Mouse (Mus musculus): ENCODE results near the gene Iqub.

The Iqub gene

DNA sequence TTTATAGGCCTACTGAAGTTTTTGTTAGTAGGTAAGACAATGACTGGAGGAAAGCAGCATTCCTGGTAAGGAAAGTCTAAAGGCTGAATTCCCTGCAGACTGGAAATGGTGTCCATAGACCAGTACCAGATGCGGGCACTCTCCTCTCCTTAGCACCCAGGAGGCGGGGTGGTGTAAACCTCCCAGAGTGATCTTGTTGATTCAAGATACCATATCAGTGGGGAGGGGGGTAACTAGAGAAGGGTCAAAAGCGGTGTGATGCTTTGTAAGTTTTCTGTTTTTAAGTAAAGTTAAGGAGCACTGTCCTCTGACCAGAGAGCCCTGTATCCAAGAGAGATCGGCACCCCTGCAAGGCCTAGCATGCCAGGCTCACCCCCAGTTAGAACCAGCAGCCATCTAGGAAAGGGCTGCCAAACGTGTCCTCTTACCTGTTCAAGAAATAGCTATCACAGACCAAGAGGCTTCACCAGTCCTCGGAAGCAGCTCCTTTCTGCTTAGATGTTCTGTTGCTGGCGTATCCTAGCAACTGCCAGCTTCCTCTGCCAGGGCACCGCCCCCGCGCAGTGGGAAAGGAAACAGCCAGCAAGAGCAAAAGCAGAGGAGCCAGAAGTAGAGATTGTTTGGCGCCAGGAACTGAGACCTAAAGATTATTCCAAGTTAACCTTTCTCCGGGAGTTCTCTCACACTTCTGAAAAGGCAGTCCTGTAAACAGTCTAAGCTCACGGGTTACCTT is at the start of gene Iqub:
Gene Iqub, minus strand, starts transcription at position 516 of the 733 bp plus-strand sequence.
- peak; percentile 54 for DNase-seq

GRCm38 (mm10) chr6:24564081-24564480 is 49.2 kb upstream of the Iqub start:
- no peak for DNase-seq

- no peak for DNase-seq
These were observed 40.6 kb upstream of the Iqub start for GRCm38 (mm10) chr6:24555488-24555887.

GRCm38 (mm10) chr6:24554427-24555086 is 39.7 kb upstream of the Iqub start:
- DNase-seq, result no peak

- DNase-seq, result no peak
These were observed 37.2 kb upstream of the Iqub start for GRCm38 (mm10) chr6:24552046-24552445.

DNA sequence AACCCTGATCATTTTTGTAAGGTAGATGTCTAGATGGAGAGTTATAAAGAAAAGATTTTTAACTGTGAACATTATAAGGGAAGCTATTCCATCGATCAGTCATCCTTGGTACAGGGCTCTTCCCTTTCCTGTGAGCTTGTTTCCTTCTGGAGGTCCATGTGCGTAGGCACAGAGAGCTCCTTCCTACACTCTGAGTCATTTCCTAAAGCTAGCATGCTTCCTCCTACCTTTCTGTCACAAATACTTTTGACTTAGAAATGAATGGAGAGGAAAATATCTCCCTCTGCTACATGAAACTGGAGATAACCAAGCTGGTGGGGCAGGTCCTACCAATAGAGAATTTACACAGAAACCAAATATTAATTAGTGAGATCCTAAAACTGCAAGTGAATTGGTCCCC is 34.9 kb upstream of the Iqub start:
- DNase-seq, result no peak

DNA sequence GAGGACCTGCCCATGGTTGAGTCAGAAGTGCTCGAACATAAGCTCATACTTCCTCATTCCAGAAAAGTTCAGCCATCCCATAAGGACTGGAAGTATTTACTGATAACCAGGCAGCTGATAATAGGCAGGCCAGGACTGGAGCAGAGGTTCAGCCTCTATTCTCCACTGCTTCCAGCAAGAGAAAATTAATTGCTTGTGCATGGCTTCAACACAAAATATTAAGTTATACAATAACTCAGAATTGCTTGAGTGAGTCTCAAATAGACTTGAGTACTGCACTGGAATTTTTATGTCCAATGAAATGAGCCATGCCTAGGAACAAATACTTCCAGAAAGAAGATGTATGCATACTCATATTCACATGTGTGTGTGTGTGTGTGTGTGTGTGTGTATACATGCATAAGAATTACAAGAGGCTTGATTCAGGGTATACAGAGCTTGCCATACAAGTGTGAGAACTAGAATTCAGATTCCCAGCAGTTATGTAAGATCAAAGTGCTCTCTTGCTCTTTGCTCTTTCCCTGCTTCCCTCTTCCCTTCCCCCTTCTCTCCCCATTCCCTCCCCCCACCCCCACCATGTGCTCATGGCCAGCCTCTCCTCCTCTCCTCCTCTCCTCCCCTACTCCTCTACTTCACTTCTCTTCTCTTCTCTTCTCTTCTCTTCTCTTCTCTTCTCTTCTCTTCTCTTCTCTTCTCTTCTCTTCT is 32.0 kb upstream of the Iqub start:
- no peak for DNase-seq

DNA sequence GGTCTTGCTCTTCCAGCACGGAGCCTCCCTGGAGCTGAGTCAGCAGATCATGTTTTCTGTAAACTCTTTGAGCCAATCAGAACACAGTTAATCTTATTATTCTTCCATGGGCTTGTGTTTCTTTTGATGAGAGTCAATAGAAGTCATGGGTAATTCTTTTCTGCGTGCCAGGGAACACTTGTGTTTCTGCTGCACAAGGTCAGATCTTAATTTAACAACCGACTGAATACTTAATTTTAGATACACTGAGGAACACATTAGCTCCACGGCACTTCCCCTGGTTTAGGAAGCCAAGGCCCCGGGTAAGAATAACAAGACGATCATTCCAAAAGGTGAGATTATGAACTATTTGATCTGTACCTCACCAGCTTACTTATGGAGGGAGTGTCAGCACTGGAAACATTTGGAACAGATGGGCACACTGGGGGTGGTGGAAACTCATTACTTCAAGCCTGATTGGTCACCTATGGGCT is 28.3 kb upstream of the Iqub start:
- no peak for DNase-seq

DNA sequence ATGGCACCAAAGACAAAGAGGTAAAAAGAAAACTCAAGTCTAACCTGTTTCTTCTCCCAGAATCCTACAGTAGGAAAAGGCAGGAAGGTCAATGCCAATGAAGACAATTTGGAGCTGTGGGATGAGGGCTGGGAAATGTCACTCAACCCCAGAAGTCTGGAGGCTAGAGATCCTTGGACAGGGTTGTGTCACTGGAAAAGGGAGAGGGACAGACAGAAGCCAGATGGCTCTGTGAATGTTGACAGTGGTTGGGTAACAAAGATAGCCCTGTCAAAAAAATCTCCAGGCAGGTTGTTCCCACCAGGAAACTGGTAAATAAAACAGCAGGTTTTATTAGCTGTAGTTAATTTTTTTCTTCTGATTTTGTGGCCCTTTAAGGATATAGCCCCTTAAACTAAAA is 27.5 kb upstream of the Iqub start:
- DNase-seq, result no peak

DNA sequence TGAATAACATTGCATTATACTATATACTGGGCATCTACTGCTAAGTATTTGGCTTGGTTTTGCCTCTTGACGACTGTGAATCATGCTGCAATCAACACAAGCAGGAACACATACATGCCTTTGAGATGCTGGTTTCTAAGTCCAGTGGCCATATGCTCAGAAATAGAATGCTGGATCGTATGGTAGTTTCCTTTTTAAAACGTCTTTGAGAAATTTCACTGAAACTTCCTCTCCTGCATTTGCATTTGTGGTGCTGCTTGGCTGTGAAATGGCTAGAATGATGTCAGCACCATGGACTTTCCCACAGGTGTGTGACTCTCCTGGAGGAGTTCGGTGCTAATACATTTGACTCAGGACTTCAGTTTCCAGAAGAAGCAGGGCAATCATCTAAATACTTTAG is 25.2 kb upstream of the Iqub start:
- DNase-seq, result no peak

- DNase-seq, result no peak
These were observed 23.6 kb upstream of the Iqub start for GRCm38 (mm10) chr6:24538435-24538834.

DNA sequence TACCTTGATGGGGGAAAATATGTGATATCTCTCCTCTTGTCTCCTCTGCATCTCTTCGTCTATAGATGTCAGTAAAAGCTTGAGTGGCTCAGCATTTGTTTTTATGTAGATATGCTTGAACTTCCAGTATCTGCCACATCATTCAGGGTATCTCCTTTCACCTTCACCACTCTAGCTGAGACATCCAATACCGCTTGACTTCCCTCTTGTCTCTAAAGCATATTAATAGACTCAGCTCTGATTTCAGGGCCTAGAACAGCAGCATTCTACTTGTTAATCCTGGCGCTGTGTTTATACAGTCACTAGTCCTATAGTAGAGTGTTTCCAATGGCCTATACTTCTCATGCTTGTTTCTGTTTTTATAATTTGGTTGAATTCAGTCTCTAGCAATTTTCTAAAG is 17.9 kb upstream of the Iqub start:
- DNase-seq, result no peak

GRCm38 (mm10) chr6:24530711-24531420 is 16.0 kb upstream of the Iqub start:
- no peak for DNase-seq

DNA sequence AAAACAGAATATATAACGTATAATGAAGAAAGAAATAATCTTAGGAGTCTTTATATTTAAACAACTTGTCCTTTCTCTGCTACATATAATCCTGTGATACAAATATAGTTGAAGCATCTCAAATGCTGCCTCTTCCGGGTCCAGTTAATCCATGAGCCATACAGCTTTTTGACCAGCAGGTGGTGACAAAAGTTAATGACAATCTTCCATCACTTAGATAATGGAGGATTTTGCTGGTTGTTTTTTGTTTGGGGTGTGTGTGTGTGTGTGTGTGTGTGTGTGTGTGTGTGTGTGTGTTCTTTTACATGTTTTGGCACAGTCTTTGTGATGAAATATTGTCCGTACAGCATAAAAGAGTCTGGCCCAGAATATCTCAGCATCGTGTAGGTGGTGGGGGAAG is 15.3 kb upstream of the Iqub start:
- peak; percentile 48 for DNase-seq

- no peak for DNase-seq
These were observed 13.1 kb upstream of the Iqub start, which contains the start of gene Asb15 for GRCm38 (mm10) chr6:24528064-24528243. Gene Asb15, plus strand, starts transcription at chr6:24528144.

DNA sequence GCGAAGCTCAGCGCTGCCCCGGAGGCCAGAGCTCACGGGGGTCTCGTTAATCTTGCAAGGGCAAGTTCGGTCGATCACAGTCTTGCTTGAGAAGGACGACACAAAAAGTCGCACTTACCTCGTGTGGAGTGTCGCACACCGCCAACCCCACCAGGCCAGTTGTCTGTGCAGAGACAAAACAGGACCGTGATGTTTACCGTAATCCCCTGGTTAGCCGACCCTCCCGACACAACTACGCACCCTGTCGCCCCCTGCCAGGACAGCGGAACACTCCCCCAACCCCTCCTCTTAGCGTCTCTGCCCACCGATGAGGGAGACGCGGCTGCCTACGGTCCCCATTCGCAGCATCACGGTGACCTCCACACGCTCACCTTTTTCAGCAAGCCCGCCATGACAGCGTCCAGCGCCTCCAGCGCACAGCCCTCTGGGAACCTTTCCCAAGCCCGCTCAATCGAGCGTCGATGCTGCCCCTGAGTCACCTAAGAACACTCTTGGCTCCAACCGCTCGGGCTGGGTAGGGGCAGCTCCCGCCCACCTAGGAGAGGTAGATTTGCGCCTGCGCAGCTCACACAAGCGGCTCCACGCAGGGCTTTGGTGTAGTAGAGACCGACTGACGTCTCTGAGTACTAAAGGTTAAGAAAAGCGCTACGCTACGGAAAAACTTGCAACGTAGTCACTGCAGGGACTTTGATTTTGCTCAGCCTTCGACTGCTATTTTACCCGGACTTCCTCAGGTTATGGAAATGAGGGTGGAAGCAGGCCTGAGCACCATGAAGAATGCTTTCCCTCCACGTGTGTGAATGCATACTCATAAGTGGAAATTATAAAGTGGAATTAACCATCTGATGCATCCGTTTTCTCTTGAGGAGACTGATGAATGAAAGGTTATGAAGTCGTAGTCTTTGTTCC is 12.5 kb upstream of the Iqub start, which contains the start of gene Ndufa5:
Gene Ndufa5, minus strand, starts transcription at position 859 of the 909 bp plus-strand sequence.
- DNase-seq, result peak; percentile 95

DNA sequence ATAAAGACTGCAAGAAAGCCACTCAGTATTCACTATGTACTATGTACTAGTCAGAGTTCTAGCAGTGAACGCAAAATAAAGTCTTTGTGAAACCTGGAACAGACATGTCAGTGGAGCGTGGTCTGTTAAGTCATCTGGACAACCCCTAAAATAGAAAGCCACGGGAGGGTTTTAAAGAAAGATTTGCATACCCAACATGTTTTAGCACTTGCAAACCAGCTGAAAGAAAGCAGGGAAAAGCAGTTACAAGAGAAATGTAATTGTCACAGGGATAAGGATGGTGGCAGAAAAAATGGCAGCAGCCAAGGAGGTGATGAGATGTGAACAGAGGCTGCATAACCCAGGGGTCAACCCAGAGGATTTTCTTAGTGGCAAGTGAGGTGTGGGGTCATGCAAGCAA is 10.8 kb upstream of the Iqub start:
- no peak for DNase-seq

GRCm38 (mm10) chr6:24516197-24516596 is 1.3 kb upstream of the Iqub start:
- no peak for DNase-seq

- DNase-seq, result no peak
These were observed 10.7 kb downstream of the Iqub start for GRCm38 (mm10) chr6:24504141-24504540.

GRCm38 (mm10) chr6:24490341-24490740 is 24.5 kb downstream of the Iqub start:
- no peak for DNase-seq

DNA sequence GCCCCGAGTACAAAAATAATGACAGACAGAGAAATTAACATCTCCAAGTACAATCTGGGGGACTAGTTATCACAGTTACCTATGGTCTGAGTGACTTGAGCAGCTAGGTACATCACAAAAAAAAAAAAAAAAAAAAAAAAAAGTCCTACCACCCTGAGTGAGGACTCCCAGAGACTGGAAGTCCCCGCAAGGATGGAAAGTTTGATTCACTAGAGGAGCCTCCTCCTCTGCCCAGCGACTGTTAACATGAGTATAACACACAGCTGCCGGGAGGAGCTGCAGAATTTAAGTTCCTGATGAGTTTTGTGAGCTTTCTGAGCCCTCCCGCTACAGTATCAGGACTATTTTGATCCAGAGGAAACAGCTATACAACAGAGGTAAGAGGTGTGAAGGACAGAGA is 28.3 kb downstream of the Iqub start:
- DNase-seq, result no peak

DNA sequence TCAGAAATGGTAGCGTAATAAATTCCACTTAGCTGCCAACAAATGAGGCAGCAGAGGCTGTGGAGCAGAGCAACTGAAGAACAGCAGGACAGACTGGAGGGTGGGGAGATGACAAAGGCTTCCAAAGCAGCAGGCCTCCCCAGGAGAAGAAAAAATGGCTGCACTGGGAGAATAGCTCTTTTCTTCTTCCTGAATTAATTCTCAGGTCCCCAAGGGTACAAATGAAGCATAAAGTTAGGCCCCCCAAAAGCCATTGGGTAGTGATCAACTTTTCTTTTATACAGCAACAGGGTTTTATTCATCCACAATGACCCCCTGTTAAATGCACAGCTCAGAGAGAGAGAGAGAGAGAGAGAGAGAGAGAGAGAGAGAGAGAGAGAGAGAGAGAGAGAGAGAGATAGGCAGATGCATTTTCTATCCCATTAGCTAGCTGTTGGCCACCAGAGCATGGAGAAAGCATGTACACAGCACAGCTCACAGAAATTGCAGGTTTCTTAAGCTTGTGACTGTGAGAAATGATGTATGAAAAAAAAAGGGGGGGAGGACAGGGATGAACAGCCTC is 44.2 kb downstream of the Iqub start:
- DNase-seq, result no peak
